Mouse (Mus musculus) heart, adult 2 months (tissue): ENCODE results near the gene Ap3s2.

Source experiments
- CTCF ChIP-seq: fragments of 200-600 bp; IDR thresholded peaks from 2 replicates; pipeline ENCODE4 v1.8.1; 2022; ENCODE audit warnings: antibody characterized with exemption, mild to moderate bottlenecking, moderate library complexity
- EP300 ChIP-seq: fragments of 200-500 bp; IDR thresholded peaks from 2 replicates; pipeline ENCODE4 v1.6.1; 2011; ENCODE audit warnings: low read depth, low read length, control low read depth; ENCODE audit not compliant: insufficient read depth

DNA sequence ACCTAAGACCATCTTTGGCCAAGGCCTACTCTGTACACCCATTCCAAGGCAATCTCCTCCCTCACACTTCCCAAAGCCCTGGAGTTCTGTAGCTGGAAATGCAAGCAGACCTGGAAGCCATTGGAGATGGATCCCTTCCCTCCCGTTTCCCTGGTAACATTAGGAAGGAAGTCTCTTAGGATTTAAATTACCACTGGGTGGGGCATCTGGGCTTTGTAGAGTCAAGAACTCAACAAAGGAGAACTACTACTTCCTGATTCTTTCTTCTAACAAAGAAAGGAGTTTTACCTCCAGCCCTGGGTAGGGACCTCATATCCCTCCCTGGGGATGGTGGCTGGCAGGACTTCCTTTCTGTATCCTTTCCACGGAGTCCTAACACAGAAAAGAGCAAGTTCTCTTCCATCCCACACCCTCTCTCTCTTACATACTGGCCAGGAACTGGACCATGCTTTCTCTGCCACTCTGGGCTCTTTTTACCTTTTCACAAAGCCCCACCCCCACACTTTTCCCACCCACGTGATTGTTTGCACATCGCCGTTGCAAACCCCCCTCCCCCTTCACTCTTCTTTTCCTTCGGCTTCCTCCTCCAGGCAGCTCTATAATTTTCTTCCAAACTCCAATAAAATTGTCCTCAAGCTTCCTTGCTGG lies 51.3 kb downstream of the Ap3s2 start:
- TF ChIP-seq CTCF (no peak), EP300 (no peak)
